Mouse (Mus musculus): ENCODE results near the gene Lyz1.
"Not testable (repeated sequence)": the region's sequence is repeated elsewhere in the genome, so short reads cannot be mapped to it uniquely, and the experiment has no call there.

DNA sequence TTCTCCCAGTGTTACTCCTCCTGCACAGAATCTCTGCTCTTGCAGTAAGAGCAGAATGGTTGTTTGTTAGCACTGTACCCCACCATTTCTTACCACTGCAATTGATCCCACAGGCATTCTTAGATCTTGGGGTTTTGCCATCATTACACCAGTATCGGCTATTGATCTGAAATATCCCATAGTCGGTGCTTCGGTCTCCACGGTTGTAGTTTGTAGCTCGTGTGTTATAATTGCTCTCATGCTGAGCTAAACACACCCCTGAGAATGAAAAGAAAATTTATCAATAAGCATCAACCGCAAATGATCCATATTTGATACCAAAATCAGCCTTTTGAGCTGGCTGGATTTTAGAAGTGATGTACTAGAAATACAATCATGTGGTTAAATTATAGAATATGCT, 1.7 kb downstream of the Lyz1 start:
- TF ChIP-seq ZNF384 (IDR thresholded peaks at IDR 0.05; ENCODE audit: low read depth, low read length); HCFC1 (IDR thresholded peaks at IDR 0.05; ENCODE audit: borderline replicate concordance, insufficient read depth, low read length): not testable (repeated sequence)
